Mouse (Mus musculus): ENCODE data around the gene Tbx10. TPM values are rescaled to one million over a fixed set of nuclear protein-coding genes. Genes with fewer than 3 reads are reported as not detected.
"Not testable (repeated sequence)": the region's sequence is repeated elsewhere in the genome, so short reads cannot be mapped to it uniquely, and the experiment has no call there.

Tbx10 gene
- total RNA-seq (2021) = not detected in 2 replicates
- long read RNA-seq = 0 reads

DNA sequence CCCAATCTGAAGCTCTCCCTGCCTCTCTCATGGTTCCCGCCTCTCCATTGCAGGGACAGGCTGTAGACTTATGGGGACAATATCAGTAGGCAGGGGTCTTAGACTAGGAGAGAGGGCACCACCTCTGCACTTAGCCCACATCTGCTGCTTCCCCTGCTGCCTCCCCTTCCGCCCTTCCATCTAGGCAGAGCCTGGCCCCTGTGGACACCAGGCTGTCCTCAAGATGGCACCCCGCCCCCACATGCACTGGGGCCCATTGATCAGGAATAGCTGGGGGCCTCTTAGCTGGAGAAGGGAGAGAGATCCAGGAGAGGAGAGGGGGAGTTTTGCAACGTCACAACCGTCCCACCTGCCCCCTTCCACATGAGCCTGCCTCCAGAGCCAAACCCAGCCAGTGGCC, at the start of gene Tbx10:
Tbx10 (plus strand) TSS at position 337 of the 400 bp plus-strand sequence.
- DNase-seq = no peak

DNA sequence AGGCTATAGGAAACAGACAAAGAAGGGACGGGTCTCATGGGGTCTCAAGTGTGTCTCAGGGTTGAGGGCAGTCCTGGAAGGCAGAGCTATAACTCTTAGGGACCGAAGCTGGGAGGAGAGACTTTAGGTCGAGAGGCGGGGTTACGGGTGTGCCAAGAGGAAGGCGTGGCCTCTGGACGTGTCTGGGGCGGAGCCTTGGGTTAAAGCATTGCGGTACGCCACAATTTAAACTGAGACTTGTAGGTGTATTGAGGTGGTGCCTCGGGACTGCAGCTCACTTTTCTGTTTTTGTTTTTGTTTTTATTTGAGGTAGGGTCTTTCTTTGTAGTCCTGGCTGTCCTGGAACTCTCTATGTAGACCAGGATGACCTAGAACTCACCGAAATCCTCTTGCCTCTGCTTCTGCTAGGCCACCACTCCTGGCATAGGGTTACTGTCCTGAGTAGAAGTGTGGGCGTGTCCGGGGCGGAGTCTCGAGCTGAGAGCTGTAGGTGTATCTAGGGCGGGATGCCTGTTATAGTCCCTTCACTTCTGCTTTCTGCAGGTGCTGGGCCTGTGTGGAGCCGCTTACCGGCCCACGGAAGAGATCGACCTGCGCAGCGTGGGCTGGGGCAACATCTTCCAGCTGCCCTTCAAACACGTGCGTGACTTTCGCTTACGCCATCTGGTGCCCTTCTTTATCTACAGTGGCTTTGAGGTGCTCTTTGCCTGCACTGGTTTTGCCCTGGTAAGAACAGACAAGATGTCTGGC, 49.4 kb upstream of the Tbx10 start:
- DNase-seq = no peak

DNA sequence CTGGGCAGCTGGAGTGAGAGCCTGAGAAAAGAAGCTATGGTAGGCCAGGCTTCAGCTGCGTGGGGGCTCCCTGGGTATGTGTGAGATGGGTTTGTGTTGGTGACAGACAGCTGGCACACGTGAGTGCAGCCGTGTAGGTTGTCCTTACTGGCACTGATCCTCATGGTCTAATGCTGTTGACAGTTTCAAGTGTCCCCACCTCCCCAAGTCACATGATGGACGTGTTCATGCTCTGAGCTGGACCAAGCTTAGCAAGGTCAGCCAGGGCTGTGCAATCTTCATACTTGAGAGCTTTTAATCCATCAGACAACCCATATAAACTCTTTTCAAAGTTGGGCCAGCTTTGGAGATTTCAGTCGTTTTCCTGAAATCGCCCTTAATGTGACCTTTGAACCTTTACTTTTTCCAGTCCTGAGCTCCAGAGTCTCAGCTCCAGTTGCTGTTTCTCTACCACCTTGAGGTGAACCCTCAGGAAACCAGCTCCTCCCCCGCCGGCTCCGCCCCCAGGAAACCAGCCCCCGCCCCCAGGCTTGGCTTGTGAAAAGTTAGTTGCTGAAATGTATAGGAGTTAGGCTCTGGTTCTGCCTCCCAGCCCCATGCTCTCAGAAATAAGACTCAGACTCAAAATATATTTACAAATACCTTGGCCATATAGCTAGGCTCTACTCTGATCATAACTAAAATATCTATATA, 46.5 kb upstream of the Tbx10 start:
- DNase-seq = no peak

DNA sequence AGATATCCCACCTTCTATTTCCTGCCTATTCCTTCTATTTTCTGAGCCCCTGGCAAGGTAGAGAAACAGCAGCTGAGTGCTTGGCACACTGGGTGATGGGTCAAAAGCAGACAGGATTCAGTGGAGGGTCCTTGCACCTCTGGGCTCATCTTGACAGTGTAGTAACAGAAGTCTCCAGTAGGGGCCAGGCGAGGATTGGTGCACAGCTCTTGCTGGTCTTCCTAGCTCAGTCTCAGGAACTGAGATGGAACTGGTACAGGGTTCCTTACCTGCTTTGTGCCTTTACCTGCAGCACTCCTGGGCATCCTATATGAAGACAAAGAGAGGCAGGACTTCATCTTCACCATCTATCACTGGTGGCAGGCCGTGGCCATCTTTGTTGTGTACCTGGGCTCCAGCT, 45.8 kb upstream of the Tbx10 start:
- peak; percentile 61 for DNase-seq

DNA sequence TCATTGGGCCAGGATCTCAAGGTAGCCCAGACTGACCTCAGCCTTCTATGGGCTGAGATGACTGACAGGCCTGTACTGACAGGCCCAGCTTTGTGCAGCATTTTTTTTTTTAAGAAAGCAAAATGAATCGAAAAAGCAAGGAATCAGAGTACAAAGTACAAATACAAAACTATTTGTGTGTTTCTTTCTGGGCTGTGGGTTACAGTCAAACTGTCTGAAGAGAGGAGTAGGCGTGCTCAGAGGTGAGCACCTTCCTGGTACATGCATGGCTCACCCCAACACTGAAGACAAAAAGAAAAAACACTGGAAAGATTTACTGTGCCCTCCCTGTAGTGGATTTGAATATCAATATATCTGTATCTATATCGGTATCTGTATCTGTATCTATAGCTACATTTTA, 44.7 kb upstream of the Tbx10 start:
- no peak for DNase-seq

DNA sequence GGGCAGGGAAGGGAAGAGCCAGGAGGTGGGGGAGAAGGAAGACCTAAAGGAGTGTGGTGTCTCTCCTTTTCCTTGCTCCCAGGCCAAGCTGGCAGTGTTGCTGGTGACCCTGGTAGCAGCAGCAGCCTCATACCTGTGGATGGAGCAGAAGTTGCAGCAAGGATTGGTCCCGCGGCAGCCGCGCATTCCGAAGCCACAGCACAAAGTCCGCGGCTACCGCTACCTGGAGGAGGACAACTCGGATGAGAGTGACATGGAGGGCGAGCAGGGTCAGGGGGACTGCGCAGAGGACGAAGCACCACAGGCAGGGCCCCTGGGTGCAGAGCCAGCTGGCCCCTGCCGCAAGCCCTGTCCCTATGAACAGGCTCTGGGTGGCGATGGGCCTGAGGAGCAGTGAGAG, 44.0 kb upstream of the Tbx10 start:
- DNase-seq = no peak

DNA sequence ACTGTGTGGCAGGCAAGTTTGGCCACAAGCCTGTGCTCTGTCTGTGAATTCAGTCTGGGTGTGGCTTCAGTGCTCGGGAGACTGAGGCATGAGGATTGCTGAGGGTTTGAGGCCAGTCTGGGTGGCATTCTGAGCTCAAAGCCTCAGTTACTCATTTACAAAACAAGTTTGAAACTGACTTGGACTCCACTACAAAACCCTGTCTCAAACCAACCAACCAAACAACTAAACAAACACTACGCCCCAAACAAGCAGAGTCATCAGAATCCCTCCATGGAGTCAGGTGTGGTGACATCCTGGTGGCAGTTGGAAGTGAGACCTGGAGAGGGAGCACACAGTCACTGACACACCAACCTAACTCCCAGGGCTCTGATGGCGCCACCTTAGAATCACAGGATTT, 42.2 kb upstream of the Tbx10 start:
- no peak for DNase-seq

DNA sequence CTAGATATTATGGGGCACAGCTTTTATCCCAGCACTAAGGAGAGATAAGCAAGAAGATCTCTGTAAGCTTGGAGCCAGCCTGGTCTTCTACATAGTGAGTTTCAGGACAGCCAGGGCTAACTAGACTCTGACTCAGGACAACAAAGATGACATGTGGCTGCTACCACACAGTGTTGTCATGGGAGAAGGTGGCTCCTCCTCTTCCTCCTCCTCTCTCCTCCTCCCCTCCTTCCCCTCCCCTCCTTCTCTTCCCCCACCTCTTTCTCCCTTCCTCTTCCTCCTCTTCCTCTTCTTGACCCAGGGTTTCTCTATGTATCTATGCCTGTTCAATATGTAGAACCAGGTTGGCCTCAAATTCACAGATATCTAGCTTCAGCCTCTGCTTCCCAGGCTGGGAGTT, 41.1 kb upstream of the Tbx10 start:
- no peak for DNase-seq

DNA sequence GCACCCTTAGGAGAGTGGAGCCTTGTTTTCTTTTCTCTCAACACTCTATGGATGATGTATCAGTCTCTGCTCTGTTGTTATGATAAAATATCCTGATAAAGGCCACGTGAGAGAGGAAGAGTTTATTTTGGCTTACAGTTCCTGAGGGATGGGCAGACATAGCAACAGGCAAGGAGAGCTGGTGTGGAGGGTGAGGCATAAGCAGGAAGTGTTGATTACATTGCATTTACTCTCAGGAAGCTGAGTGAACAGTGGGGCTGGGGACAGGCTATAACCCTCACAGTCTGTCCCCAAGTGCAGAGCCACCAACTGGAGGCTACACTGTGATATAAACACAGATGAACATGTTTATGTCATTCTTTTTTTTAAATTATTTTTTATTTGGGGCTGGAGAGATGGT, 40.5 kb upstream of the Tbx10 start:
- DNase-seq = no peak

DNA sequence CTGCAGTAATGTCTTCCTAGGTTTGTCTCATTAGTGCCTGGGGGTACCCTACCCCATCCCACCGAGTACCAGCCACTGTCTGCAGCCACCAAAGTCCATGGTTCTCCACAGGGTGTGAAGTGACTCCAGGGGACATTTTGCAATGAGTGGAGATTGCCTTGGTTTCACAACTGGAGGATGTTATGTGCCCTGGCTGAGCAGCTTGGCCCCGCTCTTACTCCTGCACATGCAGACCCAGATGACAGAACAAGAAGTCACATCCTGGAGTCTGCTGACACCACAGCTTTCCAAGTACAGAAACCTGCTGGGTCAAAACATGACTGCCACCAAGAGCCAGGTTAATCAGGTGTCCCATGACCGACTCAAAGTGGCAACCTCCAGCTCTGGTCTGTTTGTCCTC, 37.5 kb upstream of the Tbx10 start:
- DNase-seq = no peak

DNA sequence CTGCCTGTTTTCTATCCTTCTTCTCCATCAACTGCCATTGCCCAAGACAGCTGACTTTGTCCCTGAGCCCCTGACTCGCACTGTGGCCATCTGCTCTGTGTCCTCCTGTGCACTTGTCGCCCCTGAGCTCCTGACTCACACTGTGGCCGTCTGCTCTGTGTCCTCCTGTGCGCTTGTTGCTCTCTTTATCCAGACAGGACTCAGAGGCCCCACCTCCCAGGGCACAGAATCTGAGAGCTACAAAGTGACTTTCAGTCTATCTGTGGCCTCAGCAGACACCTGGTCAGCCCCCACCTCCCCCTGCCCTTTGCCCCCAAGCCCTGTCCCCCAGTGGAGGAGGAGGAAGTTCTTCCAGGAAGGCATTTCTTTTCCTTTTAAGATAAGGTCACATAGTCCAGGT, 36.7 kb upstream of the Tbx10 start:
- DNase-seq = no peak

DNA sequence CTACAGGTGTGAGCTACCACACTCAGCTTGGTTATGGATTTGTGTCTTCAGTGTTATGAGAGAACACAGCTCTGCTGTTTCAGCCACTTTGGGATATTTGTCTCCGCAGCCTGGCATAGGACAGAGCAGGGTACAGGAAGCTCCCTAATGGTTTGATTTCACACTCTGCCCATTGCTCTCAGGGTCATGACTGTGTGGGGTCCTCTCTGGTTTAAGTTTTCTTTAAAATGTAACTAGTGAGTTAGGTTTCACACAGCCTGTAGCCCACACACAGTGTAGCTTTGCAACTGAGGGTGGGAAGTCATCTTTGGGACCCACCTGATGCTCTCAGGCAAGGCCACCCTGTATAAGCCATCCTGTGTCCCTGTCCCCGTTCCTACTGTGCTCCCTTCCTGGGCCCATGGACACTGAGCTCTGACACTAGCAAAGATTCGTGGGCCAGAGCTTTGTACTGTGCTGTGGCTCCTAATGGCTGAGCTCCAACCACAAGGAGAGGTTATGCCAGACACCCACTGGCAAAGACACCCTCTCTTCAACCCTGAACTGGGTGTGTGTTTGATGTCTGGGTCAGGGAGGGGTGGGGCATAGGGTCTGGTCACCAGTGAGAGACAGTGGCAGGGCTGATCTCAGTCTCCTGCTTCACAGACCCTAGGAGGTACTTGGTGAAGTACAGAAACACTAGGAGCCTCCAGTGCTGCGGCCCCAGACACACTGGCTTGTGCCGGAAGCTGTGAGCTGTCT, 35.1 kb upstream of the Tbx10 start:
- DNase-seq = not testable (repeated sequence)

DNA sequence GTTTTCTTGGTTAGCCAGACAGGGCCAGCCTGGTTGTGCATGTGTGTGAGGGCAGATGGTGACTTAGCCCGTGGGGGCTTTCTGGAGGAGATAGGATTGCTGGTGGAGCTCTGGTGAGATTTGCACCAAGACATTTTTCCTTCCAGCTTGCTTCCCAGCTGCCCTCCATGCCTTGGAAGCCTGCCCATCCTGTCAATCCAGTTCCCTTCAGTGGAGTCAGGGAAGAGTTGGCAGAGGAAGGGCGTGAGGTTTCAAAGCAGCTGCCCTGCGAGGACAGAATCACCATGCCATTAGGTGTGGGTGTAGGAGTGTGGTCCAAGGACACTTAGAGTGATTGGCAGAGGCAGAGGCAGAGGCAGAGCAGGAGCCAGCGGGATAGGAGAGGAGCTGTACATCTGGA, 34.1 kb upstream of the Tbx10 start, which contains the start of gene Aldh3b3:
Aldh3b3 (plus strand) TSS at position 176 of the 400 bp plus-strand sequence.
- no peak for DNase-seq

DNA sequence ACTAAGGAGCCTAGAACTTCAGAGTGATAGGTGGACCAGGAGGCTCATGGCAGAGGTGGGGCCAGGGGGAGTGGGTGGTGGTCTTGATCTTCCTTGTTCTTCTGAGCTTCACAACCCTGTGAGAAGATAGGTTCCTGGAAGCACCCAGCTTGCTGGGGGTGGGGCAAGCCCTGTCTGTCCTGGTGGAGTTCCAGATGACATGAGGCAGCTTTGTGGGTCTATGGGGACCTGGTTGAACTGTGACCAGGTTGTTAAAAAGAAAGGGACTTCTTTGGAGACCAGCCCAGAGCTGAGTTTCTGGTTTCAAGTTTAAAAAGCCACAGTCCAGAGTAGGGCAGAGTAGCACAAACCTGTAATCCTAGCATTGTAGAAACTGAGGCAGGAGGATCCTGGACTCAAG, 33.5 kb upstream of the Tbx10 start:
- DNase-seq = no peak

DNA sequence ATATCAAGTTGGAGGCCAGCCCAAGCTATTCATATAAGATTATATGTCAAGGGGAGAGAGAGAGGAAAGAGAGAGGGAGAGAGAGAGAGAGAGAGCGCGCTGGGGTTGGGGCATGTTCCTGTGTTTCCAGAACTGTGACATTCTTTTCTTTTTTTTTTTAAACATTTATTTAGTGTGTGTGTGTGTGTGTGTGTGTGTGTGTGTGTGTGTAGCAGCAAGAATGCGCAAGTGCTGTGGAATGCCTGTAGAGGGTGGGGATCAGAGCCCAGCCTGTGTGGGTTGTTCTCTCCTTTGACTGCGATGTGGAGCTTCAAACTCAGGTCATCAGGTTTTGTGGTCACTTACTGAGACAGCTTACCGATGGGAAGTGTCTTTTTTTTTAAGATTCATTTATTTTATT, 32.3 kb upstream of the Tbx10 start:
- DNase-seq = no peak

DNA sequence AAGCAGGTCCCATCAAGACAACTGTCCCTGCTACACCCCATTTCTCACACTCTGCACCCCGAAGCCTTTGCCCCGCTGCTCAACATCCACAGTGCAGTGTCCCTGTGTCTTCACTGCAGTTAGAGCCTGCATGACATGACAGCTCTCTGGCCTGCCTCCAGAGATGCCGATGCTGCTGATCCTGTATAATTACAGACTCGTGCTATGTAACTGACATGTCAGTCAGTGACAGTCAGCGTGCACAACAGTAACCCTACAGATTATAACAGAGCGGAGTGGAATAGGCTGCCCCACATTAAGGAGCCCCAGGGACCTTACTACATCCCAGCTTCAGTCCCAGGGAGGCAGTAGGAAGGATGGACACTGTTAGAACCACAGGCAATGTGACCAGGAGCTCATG, 30.7 kb upstream of the Tbx10 start:
- DNase-seq = not testable (repeated sequence)

DNA sequence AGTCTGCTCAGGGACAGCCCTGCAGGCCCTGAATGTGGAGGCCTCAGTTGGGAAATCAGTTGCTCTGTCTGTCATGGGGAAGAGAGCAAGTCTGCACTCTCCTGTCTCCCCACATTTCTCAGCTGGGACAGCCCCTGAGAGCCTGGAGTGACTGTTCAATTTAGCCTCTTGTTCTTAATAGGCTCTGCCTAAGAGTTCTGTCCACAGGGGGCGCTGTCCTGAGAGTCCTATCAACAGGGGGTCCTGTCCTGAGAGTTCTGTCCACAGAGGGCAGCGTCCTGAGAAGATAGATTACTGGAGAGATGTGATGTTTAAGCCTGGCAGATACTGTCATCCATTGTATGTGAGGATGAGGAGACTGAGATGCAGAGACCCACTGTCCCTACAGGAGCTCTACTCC, 30.1 kb upstream of the Tbx10 start:
- DNase-seq = no peak

DNA sequence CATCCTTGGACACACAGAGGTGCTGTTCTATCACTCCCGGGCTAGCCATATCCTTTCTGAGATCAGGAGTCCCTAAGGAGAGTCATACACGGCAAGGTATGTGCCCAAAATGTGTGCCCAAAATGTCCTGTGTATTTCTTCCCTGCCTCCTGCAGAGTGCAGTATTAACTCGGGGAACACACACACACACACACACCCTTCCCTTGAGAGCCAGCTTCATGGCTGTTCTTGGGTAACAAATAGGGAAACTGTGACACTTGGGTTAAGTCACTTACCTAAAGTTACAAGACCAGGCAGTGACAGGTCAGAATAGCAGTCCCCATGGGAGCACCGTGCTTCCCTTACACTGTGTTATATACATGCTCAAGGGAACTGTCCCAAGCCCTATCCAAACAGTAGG, 28.5 kb upstream of the Tbx10 start:
- DNase-seq = no peak

DNA sequence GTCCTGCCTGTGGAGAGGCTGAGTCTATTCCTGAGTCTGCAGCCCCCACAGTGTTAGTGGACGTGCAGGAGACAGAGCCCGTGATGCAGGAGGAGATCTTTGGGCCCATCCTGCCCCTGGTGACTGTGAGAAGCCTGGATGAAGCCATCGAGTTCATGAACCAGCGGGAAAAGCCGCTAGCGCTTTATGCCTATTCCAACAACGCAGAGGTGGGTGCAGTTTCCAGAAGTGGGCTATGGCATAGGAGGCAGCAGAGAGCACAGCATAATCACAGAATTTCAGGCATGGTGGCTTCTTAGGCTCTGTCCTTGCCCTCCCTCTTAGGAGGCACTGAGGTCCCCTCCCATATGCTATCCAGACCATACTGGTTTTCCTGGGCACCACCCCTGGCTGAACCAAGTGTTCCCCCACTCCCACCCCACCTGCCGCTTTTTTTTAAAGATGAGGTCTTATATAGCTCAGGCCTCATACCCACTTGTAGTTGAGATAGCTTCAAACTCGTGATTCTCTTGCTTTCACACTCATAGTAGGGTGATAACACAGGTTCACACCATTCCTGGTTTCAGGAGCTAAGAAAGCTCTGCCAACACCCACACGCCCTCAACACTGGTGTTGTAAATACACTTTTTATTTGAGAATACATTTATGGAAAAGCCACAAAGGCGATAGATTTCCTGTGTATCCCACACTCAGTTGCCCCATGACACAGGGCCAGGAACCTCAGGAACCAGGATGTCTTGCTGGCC, 26.0 kb upstream of the Tbx10 start:
- DNase-seq = no peak

DNA sequence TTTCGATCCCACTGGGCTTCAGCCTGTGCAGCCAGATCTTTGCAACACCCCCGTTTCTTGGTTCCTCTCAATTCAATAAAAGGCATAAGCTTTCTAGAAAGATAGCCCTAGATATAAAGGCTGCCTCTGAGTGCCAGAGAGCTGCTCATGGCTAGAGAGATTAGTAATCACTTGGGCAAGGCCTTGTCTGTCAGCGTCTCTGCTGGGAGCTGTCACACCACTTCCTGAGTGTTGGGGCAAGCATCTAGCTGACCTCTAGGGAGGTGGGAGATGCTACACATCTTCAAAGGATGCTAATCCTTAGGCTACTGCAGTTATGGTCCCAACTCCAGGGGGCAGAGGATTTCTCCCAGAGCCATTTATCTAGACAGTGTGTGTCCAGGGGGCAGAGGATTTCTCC, 25.3 kb upstream of the Tbx10 start:
- no peak for DNase-seq

DNA sequence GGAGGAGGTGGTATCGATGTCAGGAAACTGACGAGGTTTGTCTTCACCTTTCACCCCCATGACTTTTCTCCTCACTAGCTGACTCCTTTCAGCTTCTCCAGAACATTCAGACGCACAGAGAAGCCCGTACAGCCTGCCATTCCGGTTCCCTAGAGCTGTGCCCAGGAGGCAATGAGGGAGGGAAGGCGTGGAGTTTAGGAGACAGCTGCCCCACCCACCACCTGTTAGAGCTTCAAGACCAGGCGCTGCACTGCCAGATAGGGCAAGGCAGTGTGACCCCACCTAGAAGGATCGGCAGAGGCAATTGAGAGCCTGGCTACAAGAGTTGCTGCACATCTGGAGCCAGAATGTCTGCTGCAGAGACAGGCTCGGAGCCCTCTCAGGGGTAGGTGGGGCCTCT, 20.3 kb upstream of the Tbx10 start, which contains the start of gene Aldh3b2:
Aldh3b2 (plus strand) TSS at position 100 of the 400 bp plus-strand sequence.
- DNase-seq = no peak

DNA sequence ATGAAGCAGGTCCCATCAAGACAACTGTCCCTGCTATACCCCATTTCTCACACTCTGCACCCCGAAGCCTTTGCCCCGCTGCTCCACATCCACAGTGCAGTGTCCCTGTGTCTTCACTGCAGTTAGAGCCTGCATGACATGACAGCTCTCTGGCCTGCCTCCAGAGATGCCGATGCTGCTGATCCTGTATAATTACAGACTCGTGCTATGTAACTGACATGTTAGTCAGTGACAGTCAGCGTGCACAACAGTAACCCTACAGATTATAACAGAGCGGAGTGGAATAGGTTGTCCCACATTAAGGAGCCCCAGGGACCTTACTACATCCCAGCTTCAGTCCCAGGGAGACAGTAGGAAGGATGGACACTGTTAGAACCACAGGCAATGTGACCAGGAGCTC, 17.9 kb upstream of the Tbx10 start:
- not testable (repeated sequence) for DNase-seq
